Mouse (Mus musculus) gastrocnemius, postnatal 4 days (tissue): ENCODE data around the gene Egfl7. TPM values are rescaled to one million over a fixed set of nuclear protein-coding genes. Genes with fewer than 3 reads are reported as not detected.

Source experiments
- DNase-seq, 2 experiments: peaks; one replicate each; pipeline ENCODE4 v3.0.0; 2021 to 2022; ENCODE audit warnings: low spot score in 2 of 2, mixed read lengths in 2 of 2
- total RNA-seq, 2 experiments: library from RNA; stranded (reverse); gene quantifications; 2 replicates each; pipeline ENCODE4 v1.2.3; 2021

Gene Egfl7
- total RNA-seq, 2 experiments from 2014 or later: 132 to 141 TPM

DNA sequence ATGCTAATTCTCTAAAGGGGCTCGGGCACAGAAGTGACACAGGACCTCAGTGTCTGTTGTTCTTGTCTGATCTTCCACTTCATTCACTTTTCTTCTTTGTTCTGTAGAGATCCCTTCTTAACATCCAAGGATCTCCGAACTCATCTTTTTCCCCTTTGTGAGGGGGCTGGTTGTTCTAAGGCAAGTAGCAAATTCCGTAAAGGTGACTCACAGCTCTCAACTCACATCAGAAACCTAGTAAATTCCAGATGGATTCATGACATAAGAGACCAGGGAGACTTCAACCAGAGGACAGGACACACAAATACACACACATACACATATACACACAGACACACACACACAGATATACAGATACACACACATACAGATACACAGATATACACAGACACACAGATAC lies 30.7 kb downstream of the Egfl7 start:
- no peak for DNase-seq

DNA sequence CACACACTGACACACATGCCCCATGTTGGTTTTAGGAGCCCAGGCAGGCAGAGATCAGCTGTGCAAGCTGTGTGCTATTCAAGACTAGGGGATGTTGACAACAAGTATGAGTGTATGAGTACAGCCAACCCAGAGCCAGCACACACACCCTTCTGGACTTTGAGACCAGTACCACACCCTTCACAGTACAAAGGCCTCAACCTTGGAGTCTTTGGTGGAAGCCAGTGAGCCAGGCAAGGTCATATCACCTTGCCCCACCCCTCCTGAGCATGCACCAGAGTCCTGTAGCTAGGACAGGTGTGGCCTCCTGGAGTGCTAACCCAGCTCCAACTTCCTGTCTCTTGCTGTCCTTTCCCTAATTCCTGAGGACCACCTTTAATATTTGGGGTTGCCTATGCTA lies 31.2 kb downstream of the Egfl7 start:
- no peak for DNase-seq

DNA sequence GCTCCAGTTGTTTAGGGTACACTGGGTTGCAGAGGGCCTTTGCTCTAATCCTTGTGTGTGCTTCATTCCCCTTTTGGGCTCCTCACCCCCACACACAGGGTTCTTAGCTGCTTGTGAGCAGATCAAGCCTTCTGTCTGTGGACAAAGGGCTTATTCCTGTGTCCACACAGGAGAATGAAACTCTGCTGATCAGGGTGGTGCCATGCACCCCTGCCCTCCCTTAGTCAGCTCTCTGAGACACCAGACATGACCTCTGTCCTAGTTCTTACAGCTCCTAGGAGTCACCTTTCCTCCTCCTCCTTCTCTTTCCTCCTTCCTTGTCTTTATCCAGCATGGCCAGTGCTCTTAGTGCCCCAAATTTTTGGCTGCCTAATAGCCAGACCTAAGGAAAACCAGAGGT lies 32.1 kb downstream of the Egfl7 start:
- no peak for DNase-seq

DNA sequence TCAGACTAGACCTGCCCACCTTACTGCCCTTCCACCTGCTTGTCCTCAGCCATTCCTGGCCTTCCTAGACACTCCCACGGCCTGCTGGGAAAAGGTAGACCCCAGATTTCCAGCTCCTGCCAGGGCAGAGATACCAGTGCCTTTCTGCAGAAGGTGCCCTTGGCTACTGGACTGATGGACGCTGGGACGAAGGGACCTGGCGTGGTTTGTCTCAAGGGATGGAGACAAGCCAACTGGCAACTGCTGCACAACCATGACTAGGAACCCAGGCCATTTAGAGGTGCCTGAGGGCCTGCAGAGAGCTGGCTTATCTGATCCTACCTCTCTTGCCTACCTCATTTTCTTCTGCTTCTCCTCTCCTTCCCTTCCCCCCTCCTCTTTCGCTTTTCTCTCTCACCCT lies 35.1 kb downstream of the Egfl7 start:
- DNase-seq: no peak

DNA sequence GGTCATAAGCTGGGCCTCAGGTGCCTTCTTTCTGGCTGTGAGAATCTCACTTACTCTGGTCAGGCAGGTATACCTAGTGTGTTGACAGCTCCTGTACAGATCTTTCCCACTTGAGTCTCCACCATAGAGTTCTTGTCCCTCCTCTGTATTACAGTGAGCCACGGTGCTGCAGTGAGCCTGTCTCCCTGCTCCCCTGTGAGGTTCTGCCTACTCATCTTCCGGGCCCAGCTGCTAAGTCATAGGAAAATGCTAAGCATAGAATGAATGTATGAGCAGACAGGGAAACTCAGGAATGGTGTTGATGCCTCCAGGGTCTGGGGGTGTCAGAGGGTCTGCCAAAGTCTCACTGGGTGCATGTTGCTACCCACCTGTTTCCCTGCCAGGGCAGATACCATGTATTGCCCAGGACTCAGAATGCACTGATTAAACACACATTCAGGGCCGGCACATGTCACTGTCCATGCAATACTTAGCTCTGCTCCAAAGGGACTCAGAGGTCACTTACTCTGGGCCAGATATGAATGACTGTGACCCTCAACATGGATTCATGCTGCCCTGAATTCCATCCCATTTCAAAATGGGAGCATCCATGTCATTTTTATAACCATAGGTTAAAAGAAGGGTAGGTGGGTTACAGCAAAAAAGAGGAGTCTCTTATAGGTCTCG lies 35.8 kb downstream of the Egfl7 start:
- DNase-seq: no peak

DNA sequence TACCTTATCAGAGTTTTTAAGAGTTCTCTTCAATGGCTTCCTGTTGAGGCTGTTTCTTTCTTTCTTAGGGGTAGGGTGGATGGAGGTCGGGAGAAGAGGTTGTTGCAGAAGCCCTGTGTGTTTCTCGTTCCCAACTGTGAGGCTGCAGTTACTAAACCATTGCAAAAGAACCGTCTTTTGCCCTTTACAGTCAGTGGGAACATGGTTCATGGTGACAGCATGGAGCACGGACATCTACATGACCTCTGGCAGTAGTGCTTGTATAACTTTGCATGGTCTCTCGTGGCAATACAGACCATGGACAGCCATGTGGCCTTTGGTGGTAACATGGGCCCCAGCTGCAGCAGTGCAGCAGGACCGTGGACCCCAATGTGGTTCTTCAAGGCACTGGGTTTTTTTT lies 37.5 kb downstream of the Egfl7 start:
- DNase-seq: no peak

DNA sequence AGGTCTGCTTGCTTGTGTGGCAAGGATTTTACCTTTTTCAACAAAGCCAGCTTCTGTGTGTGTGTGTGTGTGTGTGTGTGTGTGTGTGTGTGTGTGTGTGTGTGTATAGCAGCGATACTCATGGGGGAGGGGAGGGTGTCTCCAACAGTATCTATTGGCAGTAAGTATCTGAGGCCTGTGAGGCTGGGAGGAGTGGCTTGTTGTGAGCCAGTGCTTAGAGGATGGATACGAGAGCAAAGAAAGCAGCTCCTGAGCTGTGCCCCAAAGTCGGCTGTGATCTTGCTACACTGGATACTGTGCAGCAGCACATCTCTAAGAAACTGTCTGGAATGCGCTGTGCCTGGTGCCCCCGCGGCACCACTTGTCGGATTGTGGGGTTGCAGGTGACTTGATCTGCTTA lies 38.1 kb downstream of the Egfl7 start:
- no peak for DNase-seq

DNA sequence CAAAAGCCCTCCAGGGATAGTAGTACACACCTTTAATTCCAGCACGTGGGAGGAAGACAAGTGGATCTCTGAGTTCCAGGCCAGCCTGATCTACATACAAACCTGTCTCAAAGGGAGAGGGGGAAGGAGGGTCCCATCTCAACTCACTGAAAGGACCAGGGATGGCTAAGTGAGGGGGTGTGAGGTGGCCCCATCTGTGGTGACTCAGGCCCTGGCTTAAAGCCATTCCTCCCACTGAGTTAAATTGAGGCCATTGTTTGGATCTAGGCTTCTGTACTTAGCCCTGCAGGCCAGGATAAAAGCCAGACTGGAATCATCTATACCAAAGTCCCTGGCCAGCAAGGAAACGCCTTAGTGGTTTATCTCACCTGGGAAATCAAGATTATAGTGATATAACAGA lies 41.4 kb downstream of the Egfl7 start:
- DNase-seq: no peak

DNA sequence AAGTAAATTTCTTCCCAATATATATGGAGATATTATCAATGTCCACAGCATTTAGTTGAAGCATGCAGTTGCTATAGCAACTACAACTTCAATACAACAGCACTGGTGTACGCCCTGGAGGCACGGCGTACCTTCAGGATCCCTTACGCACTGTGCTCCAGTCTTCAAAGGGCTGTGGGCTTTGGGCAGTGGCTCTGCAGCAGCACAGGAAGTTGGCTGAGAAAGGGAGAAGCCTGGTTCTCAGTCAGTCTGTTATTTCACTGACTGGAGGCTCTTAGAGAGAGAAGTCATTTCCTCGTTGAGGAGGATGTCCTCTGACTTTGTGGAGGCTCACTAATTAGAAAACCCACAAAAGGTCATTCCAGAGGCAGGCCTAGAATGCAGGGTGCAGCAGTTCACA lies 43.2 kb downstream of the Egfl7 start:
- DNase-seq: no peak

DNA sequence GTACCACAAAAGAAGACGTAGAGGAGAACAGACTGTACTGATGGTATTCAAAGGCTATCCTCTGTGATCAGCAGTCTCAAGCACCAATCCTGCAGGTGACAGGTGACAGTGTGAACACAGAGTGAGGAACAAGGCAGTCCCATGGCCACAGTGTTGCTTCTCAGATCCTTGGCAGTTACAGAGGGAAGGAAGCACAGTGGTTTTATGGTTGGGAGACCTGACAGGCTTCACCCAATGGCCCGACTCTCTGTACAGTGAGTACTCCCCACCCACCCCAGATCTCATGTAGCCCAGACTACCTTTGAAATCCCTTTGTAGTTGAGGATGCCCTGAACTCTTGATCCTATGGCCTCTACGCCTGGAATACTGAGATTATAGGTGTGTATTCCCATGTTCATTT lies 45.6 kb downstream of the Egfl7 start:
- DNase-seq: no peak

DNA sequence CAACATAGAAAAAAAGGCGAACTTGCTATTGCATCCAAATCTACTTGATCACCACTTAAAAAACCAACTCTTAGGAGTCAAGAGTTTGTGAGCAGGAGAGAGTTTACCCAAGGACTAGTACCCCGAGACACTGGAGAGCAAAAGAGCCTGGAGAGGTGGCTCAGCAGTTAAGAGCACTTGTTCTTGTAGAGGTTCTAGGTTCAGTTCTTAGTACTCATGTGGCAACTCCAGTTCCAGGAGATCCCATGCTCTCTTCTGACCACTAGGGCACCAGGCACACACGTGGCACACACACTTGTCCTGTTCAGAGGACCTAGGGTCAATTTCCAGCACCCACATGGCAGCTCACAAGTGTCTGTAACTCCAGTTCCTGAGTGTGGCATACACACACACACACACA lies 46.3 kb downstream of the Egfl7 start:
- no peak for DNase-seq

DNA sequence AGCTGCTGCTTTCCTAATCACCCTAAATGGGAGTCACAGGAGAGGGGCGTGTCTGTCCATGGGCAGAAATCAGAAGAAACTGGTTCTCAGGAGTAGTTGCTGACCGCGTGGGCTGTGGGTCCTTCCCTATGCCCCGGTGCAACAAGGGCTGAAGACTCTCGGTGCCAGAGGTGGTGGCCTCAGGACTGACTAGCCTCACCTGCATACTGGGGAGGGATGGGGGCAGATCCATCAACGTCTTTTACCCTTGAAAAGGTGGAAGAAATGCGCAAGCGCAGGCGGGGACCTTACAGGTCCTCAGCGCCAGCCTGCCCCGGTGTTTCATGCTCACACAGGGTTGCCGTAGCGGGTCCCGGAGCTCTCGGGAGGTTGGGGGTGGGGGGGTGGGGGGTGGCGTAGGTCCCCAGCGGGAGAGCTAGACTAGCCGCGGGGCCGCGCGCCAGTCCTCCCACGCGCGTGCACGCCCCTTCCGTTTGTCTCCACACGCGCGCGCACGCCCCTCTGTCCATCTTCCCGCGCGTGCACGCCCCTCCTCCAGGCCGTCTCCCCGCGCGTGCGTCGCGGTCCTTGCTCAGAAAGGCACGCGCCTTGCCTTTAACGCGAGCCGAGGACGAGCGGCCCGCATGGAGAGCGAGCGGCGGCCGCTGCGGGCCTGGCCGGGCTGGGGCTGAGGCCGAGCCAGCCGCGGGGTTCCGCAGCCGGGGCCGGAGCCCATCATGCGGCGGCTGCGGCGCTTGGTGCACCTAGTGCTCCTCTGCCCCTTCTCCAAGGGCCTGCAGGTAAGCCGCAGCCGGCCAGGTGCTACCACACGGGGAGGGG lies 48.3 kb downstream of the Egfl7 start, which contains the start of gene Fam69b:
Gene Fam69b, plus strand, starts transcription at position 537 of the 819 bp plus-strand sequence.
- DNase-seq: peak; percentile 47 to 72

DNA sequence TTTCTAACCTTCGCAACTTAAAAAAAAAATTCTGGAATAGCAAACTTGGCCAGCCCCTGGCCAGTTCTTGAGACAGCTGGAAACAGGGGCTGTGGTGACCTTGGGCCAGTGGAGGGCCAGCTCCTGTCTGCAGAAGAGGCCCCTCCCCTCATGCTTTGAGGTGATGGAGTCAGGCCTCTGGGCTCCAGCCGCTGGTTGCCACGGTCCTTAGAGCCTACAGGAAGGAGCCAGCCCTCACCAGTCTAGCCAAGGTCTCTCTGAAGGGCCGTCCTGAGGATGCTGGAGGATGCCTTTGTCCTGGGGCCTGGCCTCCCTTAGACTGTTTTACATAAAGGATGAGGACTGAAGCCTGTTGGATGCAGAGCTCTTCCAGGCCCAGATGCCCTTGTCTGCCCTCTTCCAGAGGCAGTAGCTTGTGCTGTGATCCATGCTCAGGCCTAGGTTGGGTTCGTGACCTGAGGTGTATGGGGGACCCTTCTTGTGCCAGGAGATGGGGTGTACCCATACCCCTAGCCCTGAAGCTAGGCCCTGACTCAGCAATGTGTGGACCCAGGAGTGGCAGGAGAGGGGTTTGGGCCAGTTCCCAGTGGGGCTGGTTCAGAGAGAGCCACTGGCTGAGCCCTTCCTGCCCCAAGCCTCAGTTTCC lies 49.1 kb downstream of the Egfl7 start:
- DNase-seq: peak in 1 of 2 experiments; percentile 18

DNA sequence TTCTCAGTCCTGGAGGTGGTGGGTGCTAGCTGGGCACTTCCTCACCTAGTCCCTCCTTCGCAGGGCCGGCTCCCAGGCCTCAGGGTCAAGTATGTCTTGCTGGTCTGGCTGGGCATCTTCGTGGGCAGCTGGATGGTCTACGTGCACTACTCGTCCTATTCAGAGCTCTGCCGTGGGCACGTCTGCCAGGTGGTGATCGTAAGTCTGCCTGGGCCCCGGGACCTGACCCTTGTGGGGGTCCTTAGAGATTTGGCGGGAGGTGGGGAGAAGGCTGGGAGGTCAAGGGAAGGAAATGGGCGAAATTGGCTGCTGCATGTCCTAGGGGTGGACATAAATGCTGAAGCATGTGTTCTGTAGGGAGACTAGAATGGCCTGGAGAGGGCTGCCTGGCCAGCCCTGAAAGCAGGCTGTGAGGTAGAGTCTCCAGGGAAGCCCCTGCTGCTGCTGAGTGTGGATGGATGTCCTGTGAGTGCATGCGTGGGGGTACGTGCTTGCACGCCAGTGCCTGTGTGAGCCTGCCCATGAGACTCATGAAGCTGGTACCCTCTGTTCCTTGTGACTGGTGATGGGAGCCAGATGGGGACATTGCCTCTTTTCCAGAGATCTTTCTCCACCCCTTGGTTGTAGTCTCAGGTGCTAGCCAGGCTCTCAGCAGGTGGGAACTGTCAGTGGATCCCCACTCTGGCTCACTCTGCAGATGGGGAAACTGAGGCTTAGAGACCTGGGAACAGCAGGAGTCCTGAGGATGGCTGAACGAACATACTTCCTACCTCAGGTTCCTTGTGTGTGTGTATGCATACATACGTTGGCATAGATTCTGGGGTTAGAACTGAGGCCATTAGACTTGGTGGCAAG lies 53.0 kb downstream of the Egfl7 start:
- DNase-seq: no peak

DNA sequence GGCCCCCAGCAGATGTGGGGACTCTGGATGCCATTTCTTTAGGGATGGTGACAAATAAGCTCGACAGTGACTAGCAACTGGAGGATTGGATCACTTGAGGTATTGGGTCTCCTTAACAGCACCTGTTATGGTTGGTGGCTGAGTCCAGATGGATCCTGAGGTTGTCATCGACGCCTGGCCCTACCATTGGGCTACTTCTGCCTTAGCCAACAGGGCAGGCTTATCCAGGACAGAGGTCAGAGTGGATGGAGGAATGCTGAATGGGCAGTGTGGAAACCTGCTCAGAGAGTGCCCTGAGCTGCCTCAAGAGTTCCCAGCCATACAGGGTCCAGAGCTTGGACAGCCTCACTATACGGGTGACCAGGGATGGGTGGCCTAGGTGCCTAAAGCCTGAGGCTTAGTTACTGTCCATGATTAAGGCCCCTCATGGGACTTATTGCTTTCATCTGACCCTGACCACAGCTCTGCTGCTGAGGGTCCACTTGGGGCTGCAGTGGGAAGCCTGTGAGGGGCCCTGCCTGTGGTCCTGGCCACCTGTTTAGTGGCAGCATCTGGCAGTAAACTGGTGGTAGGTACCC lies 54.2 kb downstream of the Egfl7 start:
- DNase-seq: no peak

DNA sequence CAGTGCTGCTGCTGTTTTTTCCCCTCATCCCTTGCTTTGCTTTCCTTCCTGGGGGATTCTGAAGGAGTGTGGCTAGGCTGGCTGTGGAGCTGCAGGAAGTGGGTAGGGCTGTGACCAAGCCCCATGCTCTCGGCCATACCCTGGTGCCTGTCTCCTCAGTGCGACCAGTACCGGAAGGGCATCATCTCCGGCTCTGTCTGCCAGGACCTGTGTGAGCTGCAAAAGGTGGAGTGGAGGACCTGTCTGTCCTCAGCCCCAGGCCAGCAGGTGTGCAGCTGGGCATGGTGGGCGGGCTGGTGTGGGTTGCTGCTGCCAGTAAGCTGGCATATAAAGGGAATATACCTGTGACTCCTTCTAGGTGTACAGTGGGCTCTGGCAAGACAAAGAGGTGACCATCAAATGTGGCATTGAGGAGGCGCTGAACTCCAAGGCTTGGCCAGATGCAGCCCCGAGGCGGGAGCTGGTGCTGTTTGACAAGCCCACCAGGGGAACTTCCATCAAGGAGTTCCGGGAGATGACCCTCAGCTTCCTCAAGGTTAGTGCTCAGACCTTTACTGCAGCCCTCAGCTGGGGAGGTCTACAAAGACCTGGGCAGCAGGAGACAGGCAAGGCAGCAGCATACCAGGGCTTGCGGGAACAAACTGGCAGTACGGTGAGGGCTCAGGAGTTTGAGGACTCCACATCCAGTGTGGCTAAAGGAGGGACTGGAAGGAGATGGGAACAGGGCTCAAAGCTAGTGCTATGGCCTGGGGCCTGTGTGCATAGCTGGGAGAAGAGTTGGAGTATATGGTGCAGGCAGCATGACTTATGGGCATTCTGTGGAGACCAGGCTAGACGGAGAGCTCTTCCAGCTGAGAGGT lies 55.0 kb downstream of the Egfl7 start:
- no peak for DNase-seq

DNA sequence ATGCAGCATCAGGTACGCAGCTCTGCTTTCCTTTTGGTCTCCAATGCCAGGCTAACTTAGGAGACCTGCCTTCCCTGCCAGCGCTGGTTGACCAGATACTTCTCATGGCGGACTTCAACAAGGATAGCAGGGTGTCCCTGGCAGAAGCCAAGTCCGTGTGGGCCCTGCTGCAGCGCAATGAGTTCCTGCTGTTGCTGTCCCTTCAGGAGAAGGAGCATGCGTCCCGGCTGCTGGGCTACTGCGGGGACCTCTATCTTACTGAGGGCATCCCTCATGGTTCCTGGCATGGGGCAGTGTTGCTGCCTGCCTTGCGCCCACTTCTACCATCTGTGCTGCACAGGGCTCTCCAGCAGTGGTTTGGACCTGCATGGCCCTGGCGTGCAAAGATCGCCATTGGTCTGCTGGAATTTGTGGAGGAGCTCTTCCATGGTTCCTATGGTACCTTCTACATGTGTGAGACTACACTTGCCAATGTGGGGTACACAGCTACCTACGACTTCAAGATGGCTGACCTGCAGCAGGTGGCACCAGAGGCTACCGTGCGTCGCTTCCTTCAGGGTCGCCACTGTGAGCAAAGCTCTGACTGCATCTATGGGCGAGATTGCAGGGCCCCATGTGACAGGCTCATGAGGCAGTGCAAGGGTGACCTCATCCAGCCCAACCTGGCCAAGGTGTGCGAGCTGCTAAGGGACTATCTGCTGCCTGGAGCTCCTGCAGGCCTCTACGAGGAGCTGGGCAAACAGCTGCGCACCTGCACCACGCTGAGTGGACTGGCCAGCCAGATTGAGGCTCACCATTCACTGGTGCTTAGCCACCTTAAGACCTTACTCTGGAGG lies 55.9 kb downstream of the Egfl7 start:
- DNase-seq: no peak

DNA sequence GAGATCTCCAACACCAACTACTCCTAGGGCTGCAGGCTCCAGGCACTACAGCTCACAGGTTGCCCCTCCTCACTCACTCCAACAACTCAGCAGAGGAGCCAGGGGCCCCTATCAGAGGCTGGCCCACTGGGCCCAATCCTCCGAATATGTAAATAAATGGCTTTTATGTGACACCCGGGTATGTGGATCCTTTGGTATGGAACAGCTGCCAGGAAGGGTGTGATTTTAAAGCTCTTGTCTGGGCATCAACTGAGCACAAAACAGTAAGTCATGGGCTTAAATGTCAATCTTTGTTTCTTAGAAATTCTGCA lies 56.5 kb downstream of the Egfl7 start:
- no peak for DNase-seq

DNA sequence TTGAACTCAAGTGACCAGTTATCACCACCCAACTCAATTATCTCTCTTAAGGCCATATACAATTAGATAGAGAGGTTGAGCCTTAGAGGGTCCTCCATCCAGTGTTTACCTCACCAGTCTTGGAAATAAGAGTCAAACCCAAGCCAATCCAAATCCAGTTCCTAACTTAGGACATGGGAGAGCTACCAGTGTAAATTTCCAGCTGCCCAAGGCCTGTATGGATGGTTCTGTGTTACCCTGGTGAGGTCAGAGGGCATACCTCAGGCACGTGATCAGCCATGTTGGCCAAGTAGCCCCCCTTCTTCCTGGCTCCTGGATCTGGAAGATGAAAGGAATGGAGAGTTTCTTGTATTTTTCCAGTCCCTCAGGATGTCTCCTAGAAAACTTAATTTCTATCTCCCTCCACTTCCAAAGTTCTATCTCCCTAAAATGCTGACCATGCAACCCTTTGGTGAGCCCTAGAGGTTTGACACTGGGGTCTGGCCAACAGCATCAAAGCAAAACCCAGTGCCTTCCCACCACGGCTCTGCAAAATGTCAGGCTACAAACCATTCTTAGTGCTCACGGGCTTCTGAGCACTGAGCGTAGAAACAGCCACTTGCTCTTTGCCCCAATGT lies 57.6 kb downstream of the Egfl7 start:
- DNase-seq: no peak
